Mouse (Mus musculus) A20 (cell line): ENCODE data around the gene Kif26b.
A peak's percentile ranks its signal among the peaks of the same experiment; 100 is the strongest.

Experiments
- DNase-seq: peaks from one replicate; pipeline ENCODE4 v3.0.0-alpha.2; 2011; ENCODE audit warnings: low read depth, low spot score

Kif26b gene

GRCm38 (mm10) chr1:178590229-178591171, 61.6 kb downstream of the Kif26b start:
- peak; percentile 23 for DNase-seq

- DNase-seq = no peak
Measured at GRCm38 (mm10) chr1:178597113-178597512, 68.2 kb downstream of the Kif26b start.

GRCm38 (mm10) chr1:178597757-178598156, 68.8 kb downstream of the Kif26b start:
- DNase-seq = no peak

- DNase-seq = no peak
Measured at GRCm38 (mm10) chr1:178600851-178601569, 72.1 kb downstream of the Kif26b start.

- no peak for DNase-seq
Measured at GRCm38 (mm10) chr1:178609151-178609775, 80.3 kb downstream of the Kif26b start.

GRCm38 (mm10) chr1:178611512-178611911, 82.6 kb downstream of the Kif26b start:
- DNase-seq = no peak

- no peak for DNase-seq
Measured at GRCm38 (mm10) chr1:178621301-178621700, 92.4 kb downstream of the Kif26b start.

GRCm38 (mm10) chr1:178623889-178624288, 95.0 kb downstream of the Kif26b start:
- DNase-seq = no peak

GRCm38 (mm10) chr1:178626961-178627381, 98.0 kb downstream of the Kif26b start:
- DNase-seq = no peak

GRCm38 (mm10) chr1:178630042-178630441, 101.1 kb downstream of the Kif26b start:
- DNase-seq = no peak

GRCm38 (mm10) chr1:178631863-178632262, 102.9 kb downstream of the Kif26b start:
- no peak for DNase-seq

GRCm38 (mm10) chr1:178634359-178635085, 105.6 kb downstream of the Kif26b start:
- no peak for DNase-seq

GRCm38 (mm10) chr1:178635470-178635869, 106.5 kb downstream of the Kif26b start:
- DNase-seq = no peak

- no peak for DNase-seq
Measured at GRCm38 (mm10) chr1:178637293-178637692, 108.4 kb downstream of the Kif26b start.

- no peak for DNase-seq
Measured at GRCm38 (mm10) chr1:178639951-178640350, 111.0 kb downstream of the Kif26b start.

GRCm38 (mm10) chr1:178640719-178641455, 112.0 kb downstream of the Kif26b start:
- peak; percentile 7 for DNase-seq

GRCm38 (mm10) chr1:178641788-178642187, 112.9 kb downstream of the Kif26b start:
- DNase-seq = peak; percentile 75

- no peak for DNase-seq
Measured at GRCm38 (mm10) chr1:178644954-178645353, 116.0 kb downstream of the Kif26b start.

GRCm38 (mm10) chr1:178646589-178646988, 117.7 kb downstream of the Kif26b start:
- no peak for DNase-seq

GRCm38 (mm10) chr1:178655525-178655924, 126.6 kb downstream of the Kif26b start:
- no peak for DNase-seq

GRCm38 (mm10) chr1:178661035-178661434, 132.1 kb downstream of the Kif26b start:
- DNase-seq = no peak
